Mouse (Mus musculus) left cerebral cortex, adult 18-20 months (tissue): ENCODE measurements around the gene Tfap2a. TPM values are rescaled to one million over a fixed set of nuclear protein-coding genes. Genes with fewer than 3 reads are reported as not detected.

ENCODE experiments used
- total RNA-seq, 2 experiments: library from RNA; stranded (reverse); gene quantifications; 2 replicates each; pipeline ENCODE4 v1.2.3; 2021

Tfap2a gene
- total RNA-seq, 2 experiments from 2014 or later = 0.67 to 0.87 TPM

Other genes starting within 250 kb of the Tfap2a start
- gene Gcnt2, start 121.4 kb upstream of the Tfap2a start, total RNA-seq = 10 to 100 TPM; 21.5 to 26.9 TPM